Mouse (Mus musculus): Measurements from ENCODE around the gene Ppp6r2.

GRCm38 (mm10) chr15:89174889-89175339 lies 36.4 kb upstream of the Ppp6r2 start:
- TF ChIP-seq POLR2A (IDR thresholded peaks at IDR 0.05; ENCODE audit: control insufficient read depth, low read depth, low read length) (no peak), CTCF (IDR thresholded peaks at IDR 0.05; ENCODE audit: control insufficient read depth, insufficient read depth, insufficient replicate concordance, low read depth, low read length) (no peak)

Measured in testis, adult 2 months (tissue).